Mouse (Mus musculus) gastrocnemius, postnatal 25 days (tissue): ENCODE measurements around the gene Smg9. TPM values are rescaled to one million over a fixed set of nuclear protein-coding genes. Genes with fewer than 3 reads are reported as not detected.
A peak's percentile ranks its signal among the peaks of the same experiment; 100 is the strongest.
"Not testable (repeated sequence)": the region's sequence is repeated elsewhere in the genome, so short reads cannot be mapped to it uniquely, and the experiment has no call there.

Experiments
- DNase-seq: peaks from one replicate; pipeline ENCODE4 v3.0.0; 2022
- total RNA-seq, 2 experiments: library from RNA; stranded (reverse); gene quantifications; 1 replicate in 1 of 2; 2 replicates in 1 of 2; pipeline ENCODE4 v1.2.3; 2021

The Smg9 gene
- total RNA-seq, 2 experiments from 2014 or later: 8.2 to 11.0 TPM

GRCm38 (mm10) chr7:24377091-24377865 is 22.1 kb upstream of the Smg9 start:
- DNase-seq: peak; percentile 37

- DNase-seq: no peak
These were observed 21.2 kb upstream of the Smg9 start for GRCm38 (mm10) chr7:24378049-24378701.

- no peak for DNase-seq
These were observed 19.5 kb upstream of the Smg9 start for GRCm38 (mm10) chr7:24379934-24380333.

GRCm38 (mm10) chr7:24380370-24380769 is 19.0 kb upstream of the Smg9 start:
- DNase-seq: no peak

GRCm38 (mm10) chr7:24382730-24383372 is 16.6 kb upstream of the Smg9 start:
- no peak for DNase-seq

GRCm38 (mm10) chr7:24384070-24384469 is 15.3 kb upstream of the Smg9 start:
- no peak for DNase-seq

GRCm38 (mm10) chr7:24384827-24385226 is 14.6 kb upstream of the Smg9 start:
- DNase-seq: no peak

- peak; percentile 68 for DNase-seq
These were observed 12.3 kb upstream of the Smg9 start for GRCm38 (mm10) chr7:24387059-24387556.

GRCm38 (mm10) chr7:24389516-24390187 is 9.8 kb upstream of the Smg9 start:
- peak; percentile 6 for DNase-seq

GRCm38 (mm10) chr7:24390512-24390911 is 8.9 kb upstream of the Smg9 start:
- no peak for DNase-seq

GRCm38 (mm10) chr7:24391077-24391476 is 8.3 kb upstream of the Smg9 start:
- DNase-seq: no peak

- DNase-seq: no peak
These were observed 7.7 kb upstream of the Smg9 start for GRCm38 (mm10) chr7:24391687-24392086.

GRCm38 (mm10) chr7:24394054-24394453 is 5.4 kb upstream of the Smg9 start:
- DNase-seq: no peak

GRCm38 (mm10) chr7:24394475-24395161 is 4.8 kb upstream of the Smg9 start:
- no peak for DNase-seq

GRCm38 (mm10) chr7:24396832-24397231 is 2.6 kb upstream of the Smg9 start:
- no peak for DNase-seq

GRCm38 (mm10) chr7:24398364-24398913 is 980 bp upstream of the Smg9 start:
- no peak for DNase-seq

- peak; percentile 6 for DNase-seq
These were observed 648 bp downstream of the Smg9 start for GRCm38 (mm10) chr7:24400082-24400452.

GRCm38 (mm10) chr7:24400489-24400888 is 1.1 kb downstream of the Smg9 start:
- DNase-seq: not testable (repeated sequence)

GRCm38 (mm10) chr7:24402851-24403250 is 3.4 kb downstream of the Smg9 start:
- no peak for DNase-seq

GRCm38 (mm10) chr7:24405649-24406048 is 6.2 kb downstream of the Smg9 start:
- no peak for DNase-seq

- DNase-seq: peak; percentile 27
These were observed 7.3 kb downstream of the Smg9 start for GRCm38 (mm10) chr7:24406528-24407344.
